Mouse (Mus musculus) neural tube, embryonic 15.5 days (tissue): ENCODE results near the gene Oaz1. TPM values are rescaled to one million over a fixed set of nuclear protein-coding genes. Genes with fewer than 3 reads are reported as not detected.

Source experiments
- ATAC-seq: fragments of 200-750 bp; cut with Nextera tagmentation; 2 replicates; pipeline ENCODE4 v1.8.0; 2017; ENCODE audit warnings: mild to moderate bottlenecking, moderate TSS enrichment, moderate library complexity; ENCODE audit not compliant: low FRiP score
- H3K27ac ChIP-seq: fragments of 300-500 bp; sonication (generic); replicated peaks from 2 replicates; pipeline ENCODE4 v1.5.1; 2015; ENCODE audit warnings: mild to moderate bottlenecking, inconsistent platforms
- H3K27me3 ChIP-seq: fragments of 300-500 bp; sonication (generic); replicated peaks from 2 replicates; pipeline ENCODE4 v1.6.1; 2015; ENCODE audit warnings: inconsistent platforms
- H3K36me3 ChIP-seq: fragments of 300-500 bp; sonication (generic); 2 replicates; pipeline ENCODE4 v1.6.1; 2015; ENCODE audit warnings: inconsistent platforms
- H3K4me1 ChIP-seq: fragments of 300-500 bp; sonication (generic); 2 replicates; pipeline ENCODE4 v1.6.1; 2015; ENCODE audit warnings: inconsistent platforms
- H3K4me2 ChIP-seq: fragments of 300-500 bp; sonication (generic); 2 replicates; pipeline ENCODE4 v1.6.1; 2015; ENCODE audit warnings: inconsistent platforms, mild to moderate bottlenecking, moderate library complexity
- H3K4me3 ChIP-seq: fragments of 300-500 bp; sonication (generic); replicated peaks from 2 replicates; pipeline ENCODE4 v1.5.1; 2015; ENCODE audit warnings: mild to moderate bottlenecking, inconsistent platforms
- H3K9ac ChIP-seq: fragments of 300-500 bp; sonication (generic); replicated peaks from 2 replicates; pipeline ENCODE4 v1.6.1; 2015; ENCODE audit warnings: mild to moderate bottlenecking, inconsistent platforms
- H3K9me3 ChIP-seq: fragments of 300-500 bp; sonication (generic); replicated peaks from 2 replicates; pipeline ENCODE4 v1.6.1; 2016; ENCODE audit warnings: inconsistent platforms
- WGBS: fragments of 180-500 bp; shearing (Covaris S2); methylation state at CpG from one replicate; pipeline ENCODE4 v1.1.7; 2015; ENCODE audit warnings: mixed read lengths; 5-methylcytosine and 5-hydroxymethylcytosine counted together
- polyA plus RNA-seq: library from polyadenylated mRNA; unstranded; fragments of >200 nt; fragmentation: Nextera tagmentation; extraction: Ambion mirVana; gene quantifications from 2 replicates; pipeline ENCODE4 v1.2.1, GENCODE M21; 2015

Oaz1 gene
- polyA plus RNA-seq, 1 experiment from 2014 or later, result 1,221 TPM

DNA sequence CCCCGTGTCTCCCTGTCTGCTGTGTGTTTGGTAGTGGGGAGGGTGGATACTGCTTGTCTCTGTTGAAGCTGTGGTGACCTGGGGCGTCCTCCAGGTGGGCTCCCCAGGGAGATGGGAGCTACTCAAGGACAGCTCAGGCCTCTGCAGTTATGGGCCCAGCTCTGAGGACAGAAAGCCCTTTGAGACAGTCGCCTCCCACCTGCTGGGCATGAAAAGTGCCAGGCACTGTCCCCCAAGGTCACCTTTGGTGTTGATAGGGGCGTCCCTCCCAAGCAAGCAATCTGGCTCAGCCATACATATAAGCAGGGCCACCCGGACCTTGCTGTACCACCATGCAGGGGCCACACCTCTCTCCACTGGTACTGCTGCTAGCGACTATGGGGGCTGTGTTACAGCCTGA lies 21.5 kb upstream of the Oaz1 start, which contains the start of gene Amh:
Amh (plus strand) TSS at position 328 of the 400 bp plus-strand sequence.
- Histone ChIP-seq H3K27me3 (peaks cover 12% of the 10 kb centered on the region), H3K36me3 (peaks cover 44% of the 10 kb centered on the region), H3K4me3 (no peak within 1 kb of the TSS), H3K4me1 (peaks cover 48% of the 10 kb centered on the region), H3K9me3 (no peaks in the 10 kb centered on the region), H3K4me2 (peak within 1 kb of the TSS; percentile 98; the same call in 1 of the 2 replicates), H3K9ac (peak within 1 kb of the TSS; percentile 14; the same call in 1 of the 2 replicates), H3K27ac (no peak within 1 kb of the TSS)
- ATAC-seq, result no peak
- 71% methylated on average over 6 of the region's 6 CpGs for WGBS

DNA sequence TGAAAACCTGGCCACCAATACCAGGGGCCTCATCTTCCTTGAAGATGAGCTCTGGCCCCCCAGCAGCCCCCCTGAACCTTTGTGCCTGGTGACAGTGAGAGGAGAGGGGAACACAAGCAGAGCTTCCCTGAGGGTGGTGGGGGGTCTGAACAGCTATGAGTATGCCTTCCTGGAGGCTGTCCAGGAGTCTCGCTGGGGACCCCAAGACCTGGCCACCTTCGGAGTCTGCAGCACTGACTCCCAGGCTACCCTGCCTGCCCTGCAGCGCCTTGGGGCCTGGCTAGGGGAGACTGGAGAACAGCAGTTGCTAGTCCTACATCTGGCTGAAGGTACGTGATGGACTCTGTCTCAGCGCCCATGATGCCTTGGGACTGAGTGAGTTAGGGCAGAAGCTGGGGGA lies 21.1 kb upstream of the Oaz1 start:
- H3K9me3 ChIP-seq, result no peaks in the 10 kb centered on the region
- H3K27ac ChIP-seq, result no peak overlapping the region
- no peak for ATAC-seq
- no peak overlapping the region for H3K4me3 ChIP-seq
- H3K9ac ChIP-seq, result no peak overlapping the region
- peaks cover 15% of the 10 kb centered on the region for H3K27me3 ChIP-seq
- 82% methylated on average over 5 of the region's 5 CpGs for WGBS
- peaks cover 44% of the 10 kb centered on the region for H3K4me1 ChIP-seq
- H3K4me2 ChIP-seq, result no peak overlapping the region
- peaks cover 44% of the 10 kb centered on the region for H3K36me3 ChIP-seq

DNA sequence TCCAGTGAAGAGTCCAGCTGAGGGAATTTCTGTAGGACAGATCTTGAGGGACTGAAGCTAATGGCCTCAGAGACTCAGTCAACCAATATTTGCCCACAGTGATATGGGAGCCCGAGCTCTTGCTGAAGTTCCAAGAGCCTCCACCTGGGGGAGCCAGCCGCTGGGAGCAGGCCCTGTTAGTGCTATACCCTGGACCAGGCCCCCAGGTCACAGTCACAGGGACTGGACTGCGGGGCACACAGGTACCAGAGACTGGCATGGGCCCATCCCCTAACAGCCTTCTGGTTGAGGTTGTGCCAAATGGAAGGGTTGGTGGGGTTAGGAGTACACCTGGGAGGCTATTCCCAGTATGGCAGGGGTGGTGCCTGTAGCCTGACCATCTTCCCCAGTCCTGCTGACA lies 20.5 kb upstream of the Oaz1 start:
- Histone ChIP-seq H3K9me3 (no peaks in the 10 kb centered on the region), H3K4me1 (peaks cover 39% of the 10 kb centered on the region), H3K9ac (peak overlapping the region; percentile 14; the same call in 1 of the 2 replicates), H3K27me3 (peaks cover 19% of the 10 kb centered on the region), H3K27ac (peak overlapping the region; percentile 93; the same call in 1 of the 2 replicates), H3K4me2 (peak overlapping the region; percentile 98; the same call in 1 of the 2 replicates), H3K36me3 (peaks cover 44% of the 10 kb centered on the region), H3K4me3 (no peak overlapping the region; the same call in 1 of the 2 replicates)
- 17% methylated on average over 3 of the region's 3 CpGs for WGBS
- ATAC-seq, result peak; percentile 12; the same call in 1 of the 2 replicates

DNA sequence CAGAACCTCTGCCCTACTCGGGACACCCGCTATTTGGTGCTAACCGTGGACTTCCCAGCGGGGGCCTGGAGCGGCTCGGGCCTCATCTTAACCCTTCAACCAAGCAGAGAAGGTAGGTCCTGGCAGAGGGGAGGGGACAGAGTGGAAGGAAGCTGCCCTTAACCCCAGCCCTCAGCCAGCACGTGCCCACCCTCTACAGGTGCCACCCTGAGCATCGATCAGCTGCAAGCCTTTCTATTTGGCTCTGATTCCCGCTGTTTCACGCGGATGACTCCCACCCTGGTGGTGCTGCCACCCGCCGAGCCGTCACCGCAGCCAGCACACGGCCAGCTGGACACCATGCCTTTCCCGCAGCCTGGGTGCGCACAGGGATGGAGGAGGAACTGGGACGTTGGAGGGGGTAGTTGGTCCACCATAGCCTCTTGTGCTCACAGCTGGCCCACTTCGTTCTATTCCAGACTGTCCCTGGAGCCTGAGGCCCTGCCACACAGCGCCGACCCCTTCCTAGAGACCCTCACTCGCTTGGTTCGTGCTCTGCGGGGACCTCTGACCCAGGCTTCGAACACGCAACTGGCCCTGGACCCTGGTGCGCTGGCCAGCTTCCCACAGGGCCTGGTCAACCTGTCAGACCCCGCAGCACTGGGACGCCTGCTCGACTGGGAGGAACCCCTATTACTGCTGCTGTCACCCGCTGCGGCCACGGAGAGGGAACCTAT lies 20.0 kb upstream of the Oaz1 start:
- Histone ChIP-seq H3K4me1 (peaks cover 37% of the 10 kb centered on the region), H3K36me3 (peaks cover 39% of the 10 kb centered on the region), H3K4me3 (peak overlapping the region; percentile 51), H3K4me2 (peak overlapping the region; percentile 98), H3K27me3 (peaks cover 19% of the 10 kb centered on the region), H3K27ac (peak overlapping the region; percentile 93), H3K9ac (peak overlapping the region; percentile 78), H3K9me3 (no peaks in the 10 kb centered on the region)
- 34% methylated on average over 34 of the region's 34 CpGs for WGBS
- ATAC-seq, result peak; percentile 1; the same call in 1 of the 2 replicates

DNA sequence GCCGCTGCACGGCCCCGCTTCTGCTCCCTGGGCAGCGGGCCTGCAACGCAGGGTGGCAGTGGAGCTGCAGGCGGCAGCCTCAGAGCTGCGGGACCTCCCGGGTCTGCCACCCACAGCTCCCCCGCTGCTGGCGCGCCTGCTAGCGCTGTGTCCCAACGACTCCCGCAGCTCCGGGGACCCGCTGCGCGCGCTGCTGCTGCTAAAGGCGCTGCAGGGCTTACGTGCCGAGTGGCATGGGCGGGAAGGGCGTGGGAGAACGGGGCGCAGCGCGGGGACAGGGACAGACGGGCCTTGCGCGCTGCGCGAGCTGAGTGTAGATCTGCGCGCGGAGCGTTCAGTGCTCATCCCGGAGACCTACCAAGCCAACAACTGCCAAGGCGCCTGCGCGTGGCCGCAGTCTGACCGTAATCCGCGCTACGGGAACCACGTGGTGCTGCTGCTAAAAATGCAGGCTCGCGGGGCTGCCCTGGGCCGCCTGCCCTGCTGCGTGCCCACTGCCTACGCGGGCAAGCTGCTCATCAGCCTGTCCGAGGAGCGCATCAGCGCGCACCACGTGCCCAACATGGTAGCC lies 19.3 kb upstream of the Oaz1 start:
- peaks cover 20% of the 10 kb centered on the region for H3K27me3 ChIP-seq
- H3K36me3 ChIP-seq, result peaks cover 32% of the 10 kb centered on the region
- ATAC-seq, result peak; percentile 88
- no peaks in the 10 kb centered on the region for H3K9me3 ChIP-seq
- H3K4me2 ChIP-seq, result peak overlapping the region; percentile 98
- peak overlapping the region; percentile 78 for H3K9ac ChIP-seq
- H3K27ac ChIP-seq, result peak overlapping the region; percentile 93
- peaks cover 37% of the 10 kb centered on the region for H3K4me1 ChIP-seq
- peak overlapping the region; percentile 51 for H3K4me3 ChIP-seq
- WGBS, result 2% methylated on average over 56 of the region's 58 CpGs

DNA sequence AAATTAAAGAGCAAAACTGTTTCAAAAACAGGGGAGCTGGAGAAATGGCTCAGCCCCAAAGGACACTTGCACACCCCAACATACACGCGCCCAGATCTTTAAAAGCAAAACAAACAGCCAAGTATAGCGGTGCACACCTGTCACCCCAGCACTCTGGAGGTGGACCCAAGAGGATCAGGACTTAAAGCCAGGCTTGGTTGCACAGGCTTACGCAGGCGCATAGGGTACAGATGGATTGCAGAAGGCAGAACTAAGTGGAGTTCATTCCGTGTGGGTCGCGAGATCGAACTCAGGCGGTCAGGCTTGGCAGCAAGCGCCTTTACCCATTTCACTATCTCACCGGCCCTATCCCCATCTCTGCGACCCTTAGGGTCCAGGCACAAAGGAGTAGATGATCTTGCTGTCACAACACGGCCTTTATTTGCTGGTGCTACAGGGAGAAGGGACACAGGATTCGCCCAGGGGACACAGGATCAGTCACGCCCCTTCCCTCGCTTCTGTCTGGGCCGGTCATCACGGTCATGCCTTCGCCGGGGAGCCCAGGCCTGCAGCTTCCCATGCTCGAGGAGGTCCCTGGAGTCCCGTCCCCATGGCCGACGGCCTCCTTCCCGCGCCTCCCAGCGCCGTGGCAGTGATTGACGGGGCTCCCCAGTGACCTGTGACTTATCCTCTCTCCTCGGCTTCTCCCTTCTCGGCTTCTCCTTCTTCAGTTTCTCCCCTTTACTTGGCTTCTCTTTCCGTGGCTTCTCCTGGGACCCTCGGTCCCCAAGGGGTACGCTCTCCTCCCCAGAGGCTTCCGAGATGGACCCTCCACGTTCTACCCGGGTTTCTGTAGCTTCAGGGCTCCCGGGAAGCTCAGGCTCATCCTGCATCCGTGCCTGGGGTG lies 18.1 kb upstream of the Oaz1 start:
- Histone ChIP-seq H3K36me3 (peaks cover 20% of the 10 kb centered on the region), H3K9me3 (no peaks in the 10 kb centered on the region), H3K4me1 (peaks cover 37% of the 10 kb centered on the region), H3K4me2 (peak overlapping the region; percentile 98), H3K9ac (peak overlapping the region; percentile 40), H3K27ac (no peak overlapping the region), H3K27me3 (peaks cover 27% of the 10 kb centered on the region), H3K4me3 (peak overlapping the region; percentile 51)
- 19% methylated on average over 39 of the region's 40 CpGs for WGBS
- ATAC-seq, result no peak

DNA sequence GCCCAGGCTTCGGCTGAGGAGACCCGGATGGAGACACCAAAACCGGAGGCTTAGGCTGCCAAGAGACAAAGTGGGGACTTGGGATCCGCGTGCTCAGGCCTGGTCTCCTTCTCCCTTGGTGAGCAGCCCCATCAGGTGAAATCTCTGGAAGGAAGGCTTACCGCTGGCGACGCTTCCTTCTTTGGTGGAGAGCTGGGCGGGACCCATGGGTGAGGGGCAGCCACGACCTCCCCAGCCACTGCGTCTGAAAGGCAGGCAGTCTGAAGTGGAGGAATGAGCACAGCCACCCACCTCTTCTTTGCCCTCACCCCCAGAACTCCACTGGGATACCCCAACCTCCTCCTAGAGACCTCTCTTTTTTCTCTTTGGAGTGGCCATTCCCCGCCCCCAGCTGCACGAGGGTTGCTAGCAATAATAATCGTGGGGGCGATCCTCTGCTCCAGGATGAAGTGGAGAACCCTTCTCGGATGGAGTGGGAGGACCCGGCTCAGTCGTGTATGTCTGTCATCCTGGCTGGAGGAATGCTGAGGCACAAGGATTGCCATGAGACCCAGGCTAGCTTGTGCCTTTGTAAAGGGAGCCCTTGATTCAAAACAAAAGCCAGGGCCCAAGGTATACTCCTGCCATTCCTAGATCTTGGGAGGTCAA lies 17.3 kb upstream of the Oaz1 start:
- Histone ChIP-seq H3K27me3 (peaks cover 27% of the 10 kb centered on the region), H3K27ac (no peak overlapping the region), H3K9ac (peak overlapping the region; percentile 40), H3K36me3 (peaks cover 13% of the 10 kb centered on the region), H3K4me1 (peaks cover 37% of the 10 kb centered on the region), H3K4me2 (peak overlapping the region; percentile 98), H3K4me3 (peak overlapping the region; percentile 14), H3K9me3 (no peaks in the 10 kb centered on the region)
- ATAC-seq, result no peak
- 8% methylated on average over 18 of the region's 18 CpGs for WGBS

DNA sequence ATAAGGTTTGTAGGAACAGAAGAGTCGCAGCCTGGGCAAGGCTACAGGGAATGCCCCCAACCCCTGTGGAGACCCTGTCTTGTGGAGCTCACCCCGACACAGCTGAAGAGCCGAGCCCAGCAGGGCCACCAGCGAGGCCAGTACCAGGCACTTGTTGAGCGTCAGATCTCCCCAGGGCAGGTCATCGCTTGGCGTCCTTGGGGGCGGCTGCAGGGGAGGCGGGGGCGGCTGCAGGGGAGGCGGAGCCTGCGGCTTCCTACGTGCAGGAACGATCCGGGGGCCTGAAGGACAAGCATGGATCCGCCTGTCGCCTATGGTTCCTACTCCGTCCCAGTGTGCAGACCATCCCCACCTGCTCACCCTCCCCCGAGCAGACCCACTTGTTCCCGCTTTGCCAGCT lies 16.4 kb upstream of the Oaz1 start:
- no peak for ATAC-seq
- H3K36me3 ChIP-seq, result peaks cover 3% of the 10 kb centered on the region
- peak overlapping the region; percentile 25; the same call in 1 of the 2 replicates for H3K4me2 ChIP-seq
- 0 out of 2 replicates have a peak overlapping the region, but pooled peaks have one; percentile 4 for H3K4me3 ChIP-seq
- H3K4me1 ChIP-seq, result peaks cover 37% of the 10 kb centered on the region
- no peak overlapping the region for H3K9ac ChIP-seq
- no peaks in the 10 kb centered on the region for H3K9me3 ChIP-seq
- H3K27me3 ChIP-seq, result peaks cover 27% of the 10 kb centered on the region
- WGBS, result 6% methylated on average over 18 of the region's 20 CpGs
- H3K27ac ChIP-seq, result no peak overlapping the region

DNA sequence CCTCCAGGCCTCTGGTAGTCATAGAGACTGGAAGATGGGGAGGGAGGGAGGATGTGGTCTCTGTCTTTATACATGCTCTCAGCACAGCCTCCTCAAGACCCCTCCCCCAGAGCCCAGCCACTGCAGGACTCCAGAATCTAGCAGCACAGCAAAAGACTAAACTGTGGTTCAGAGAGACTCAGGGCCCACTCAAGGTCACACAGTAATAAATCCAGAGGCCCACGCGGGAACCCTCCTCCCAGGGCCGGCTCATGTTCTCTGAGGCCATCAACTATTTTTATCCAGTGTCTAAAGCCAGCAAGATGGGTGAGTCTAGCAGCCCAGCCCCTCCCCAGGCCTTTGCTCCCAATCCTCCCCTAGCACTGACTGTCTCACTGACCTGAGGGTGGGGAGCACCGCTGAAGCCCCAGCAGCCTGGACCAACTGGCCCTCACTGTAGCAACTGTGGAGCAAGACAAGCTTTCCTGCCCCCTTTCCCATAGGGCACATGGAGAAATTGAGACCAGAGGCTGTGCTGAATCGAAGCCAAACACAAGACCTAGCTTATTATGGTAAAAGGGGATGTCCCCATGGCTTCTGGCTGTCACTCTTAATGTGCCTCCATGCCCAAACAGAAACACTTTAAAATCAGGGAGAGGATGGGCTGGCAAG lies 13.9 kb upstream of the Oaz1 start:
- Histone ChIP-seq H3K27ac (no peak overlapping the region), H3K27me3 (peaks cover 27% of the 10 kb centered on the region), H3K36me3 (no peaks in the 10 kb centered on the region), H3K4me1 (peaks cover 19% of the 10 kb centered on the region), H3K4me2 (no peak overlapping the region), H3K9me3 (no peaks in the 10 kb centered on the region), H3K4me3 (no peak overlapping the region), H3K9ac (no peak overlapping the region)
- no peak for ATAC-seq
- WGBS, result 67% methylated on average over 5 of the region's 5 CpGs

DNA sequence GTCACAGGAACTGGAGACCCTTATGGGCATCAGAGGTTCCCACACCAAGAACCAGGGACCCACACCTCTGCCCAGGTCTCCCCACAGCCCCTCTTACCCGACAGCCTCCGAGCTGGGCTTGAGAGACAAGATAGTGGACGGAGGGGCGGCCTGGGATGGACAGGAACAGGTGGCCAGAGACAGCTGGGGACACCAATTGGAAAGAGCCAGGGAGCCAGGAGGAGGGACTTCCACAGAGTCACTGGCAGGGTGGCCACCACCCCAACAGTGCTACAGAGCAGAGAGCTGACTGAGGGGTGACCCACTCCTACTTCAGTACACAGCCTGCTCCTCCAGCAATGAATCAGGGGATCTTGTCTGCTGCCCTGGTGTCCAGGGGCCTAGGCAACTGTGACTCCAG lies 13.1 kb upstream of the Oaz1 start, which contains the start of gene Jsrp1:
Jsrp1 (minus strand) TSS at position 133 of the 400 bp plus-strand sequence.
- Histone ChIP-seq H3K4me1 (peaks cover 11% of the 10 kb centered on the region), H3K4me2 (no peak within 1 kb of the TSS), H3K36me3 (no peaks in the 10 kb centered on the region), H3K9me3 (no peaks in the 10 kb centered on the region), H3K27ac (no peak within 1 kb of the TSS), H3K9ac (no peak within 1 kb of the TSS), H3K27me3 (peaks cover 27% of the 10 kb centered on the region), H3K4me3 (no peak within 1 kb of the TSS)
- WGBS, result 76% methylated on average over 4 of the region's 4 CpGs
- no peak for ATAC-seq
